Mouse (Mus musculus) neural tube, embryonic 14.5 days (tissue): ENCODE measurements around the gene Vmn2r69. TPM values are rescaled to one million over a fixed set of nuclear protein-coding genes. Genes with fewer than 3 reads are reported as not detected.

Source experiments
- ATAC-seq: fragments of 200-750 bp; cut with Nextera tagmentation; 2 replicates; pipeline ENCODE4 v1.8.0; 2017; ENCODE audit warnings: low read depth, mild to moderate bottlenecking, moderate TSS enrichment, moderate library complexity
- H3K27ac ChIP-seq: fragments of 300-500 bp; sonication (generic); 2 replicates; pipeline ENCODE4 v1.5.1; 2014; ENCODE audit warnings: low read depth, mild to moderate bottlenecking, control low read depth, low read length, moderate library complexity, mixed read lengths
- H3K27me3 ChIP-seq: fragments of 300-500 bp; sonication (generic); 2 replicates; pipeline ENCODE4 v1.6.1; 2014; ENCODE audit warnings: low read length; ENCODE audit not compliant: control insufficient read depth, insufficient read depth
- H3K36me3 ChIP-seq: fragments of 300-500 bp; sonication (generic); 2 replicates; pipeline ENCODE4 v1.6.1; 2014; ENCODE audit warnings: low read length, mixed read lengths; ENCODE audit not compliant: control insufficient read depth, insufficient read depth
- H3K4me1 ChIP-seq: fragments of 300-500 bp; sonication (generic); 2 replicates; pipeline ENCODE4 v1.6.1; 2014; ENCODE audit warnings: low read length; ENCODE audit not compliant: control insufficient read depth, insufficient read depth
- H3K4me2 ChIP-seq: fragments of 300-500 bp; sonication (generic); 2 replicates; pipeline ENCODE4 v1.6.1; 2014; ENCODE audit warnings: mild to moderate bottlenecking, low read depth, low read length, control low read depth
- H3K4me3 ChIP-seq: fragments of 300-500 bp; sonication (generic); 2 replicates; pipeline ENCODE4 v1.5.1; 2014; ENCODE audit warnings: low read depth, low read length, control low read depth, mixed read lengths
- H3K9ac ChIP-seq: fragments of 300-500 bp; sonication (generic); replicated peaks from 2 replicates; pipeline ENCODE4 v1.6.1; 2014; ENCODE audit warnings: low read depth, mild to moderate bottlenecking, control low read depth, low read length, mixed read lengths
- H3K9me3 ChIP-seq: fragments of 300-500 bp; sonication (generic); 2 replicates; pipeline ENCODE4 v1.6.1; 2016; ENCODE audit warnings: low read length; ENCODE audit not compliant: control insufficient read depth
- whole genome bisulfite sequencing: fragments of 180-500 bp; shearing (Covaris S2); extraction: QIAGEN DNeasy Blood & Tissue Kit; methylation state at CpG from one replicate; pipeline ENCODE4 v1.1.7; 2014; 5-methylcytosine and 5-hydroxymethylcytosine counted together
- polyA plus RNA-seq: library from polyadenylated mRNA; unstranded; fragments of >200 nt; fragmentation: Nextera tagmentation; extraction: Ambion mirVana; gene quantifications from 2 replicates; pipeline ENCODE4 v1.2.1, GENCODE M21; 2014

The Vmn2r69 gene
- polyA plus RNA-seq = not detected in 2 replicates

DNA sequence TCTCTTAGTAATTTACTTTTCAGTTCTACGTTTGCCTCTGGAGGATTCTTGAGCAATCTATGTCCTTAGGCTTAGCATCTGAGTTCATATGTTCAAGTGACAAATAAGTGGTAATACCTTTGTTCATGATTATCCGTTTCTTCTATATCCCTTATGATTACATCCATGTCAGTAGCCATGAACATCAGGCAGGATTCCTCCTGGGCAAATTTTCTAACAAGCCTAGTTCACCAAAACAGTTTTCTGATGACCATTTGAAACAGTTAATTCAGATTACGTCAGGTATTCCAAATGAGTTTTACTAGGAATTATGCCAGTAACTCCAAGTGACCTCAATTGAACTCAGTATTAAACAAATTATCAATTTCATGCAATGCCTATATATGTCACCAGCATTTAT is at the start of gene Vmn2r69:
Gene Vmn2r69, minus strand, starts transcription at position 101 of the 400 bp plus-strand sequence.
- H3K36me3 ChIP-seq = no peaks in the 10 kb centered on the region
- H3K27ac ChIP-seq = no peak within 1 kb of the TSS
- ATAC-seq = no peak
- H3K27me3 ChIP-seq = no peaks in the 10 kb centered on the region
- no peak within 1 kb of the TSS for H3K4me3 ChIP-seq
- no peak within 1 kb of the TSS for H3K9ac ChIP-seq
- H3K9me3 ChIP-seq = no peaks in the 10 kb centered on the region
- no peak within 1 kb of the TSS for H3K4me2 ChIP-seq
- no peaks in the 10 kb centered on the region for H3K4me1 ChIP-seq
- 73% methylated on average over 3 of the region's 3 CpGs for WGBS

Other genes with a start within 250 kb of the Vmn2r69 start
- gene Vmn2r68, start 178.1 kb downstream of the Vmn2r69 start, polyA plus RNA-seq = not detected in 2 replicates
- not detected in 2 replicates for gene Vmn2r71, start 147.2 kb upstream of the Vmn2r69 start, polyA plus RNA-seq
- gene Vmn2r70, start 153.3 kb upstream of the Vmn2r69 start, polyA plus RNA-seq = not detected in 2 replicates